Mouse (Mus musculus): ENCODE data around the gene Coro2a.

DNA sequence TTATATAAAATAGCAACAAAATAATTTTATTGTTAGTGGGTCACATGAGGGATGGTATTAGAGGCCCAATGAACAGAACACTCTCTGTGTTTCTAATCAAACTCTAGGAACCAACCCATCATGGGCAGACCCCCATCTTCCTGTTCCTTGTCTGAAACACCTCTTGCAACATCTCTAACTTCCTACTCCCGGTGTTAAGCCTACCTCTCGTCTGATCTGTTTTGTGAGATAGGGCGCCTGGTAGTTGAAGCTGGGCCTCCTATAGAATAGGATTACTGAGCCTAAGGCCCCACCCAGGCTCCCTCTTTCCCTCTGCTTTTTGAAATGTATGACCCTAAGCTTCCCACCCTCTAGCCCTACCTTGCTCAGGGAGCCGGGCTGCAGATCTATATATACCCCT is 11.2 kb downstream of the Coro2a start:
- no peak for TF ChIP-seq POLR2A (IDR thresholded peaks at IDR 0.05; ENCODE audit: control insufficient read depth, extremely low read depth, insufficient read depth, low read length, poor library complexity)
- no peak for TF ChIP-seq CTCF (IDR thresholded peaks at IDR 0.05; ENCODE audit: borderline replicate concordance, control insufficient read depth, extremely low read depth, insufficient read depth, low read length, poor library complexity)
